Mouse (Mus musculus) spleen, adult 2 months (tissue): ENCODE results near the gene Rph3a.

Experiments
- CTCF ChIP-seq: fragments of 200-500 bp; IDR thresholded peaks from 2 replicates; pipeline ENCODE4 v1.5.1; 2011; ENCODE audit warnings: mild to moderate bottlenecking, inconsistent platforms; ENCODE audit not compliant: insufficient read depth, insufficient read length, insufficient replicate concordance; ENCODE audit errors: extremely low read depth
- POLR2A ChIP-seq: fragments of 200-500 bp; IDR thresholded peaks from 2 replicates; pipeline ENCODE4 v1.6.1; 2011; ENCODE audit warnings: low read depth, low read length, inconsistent platforms

DNA sequence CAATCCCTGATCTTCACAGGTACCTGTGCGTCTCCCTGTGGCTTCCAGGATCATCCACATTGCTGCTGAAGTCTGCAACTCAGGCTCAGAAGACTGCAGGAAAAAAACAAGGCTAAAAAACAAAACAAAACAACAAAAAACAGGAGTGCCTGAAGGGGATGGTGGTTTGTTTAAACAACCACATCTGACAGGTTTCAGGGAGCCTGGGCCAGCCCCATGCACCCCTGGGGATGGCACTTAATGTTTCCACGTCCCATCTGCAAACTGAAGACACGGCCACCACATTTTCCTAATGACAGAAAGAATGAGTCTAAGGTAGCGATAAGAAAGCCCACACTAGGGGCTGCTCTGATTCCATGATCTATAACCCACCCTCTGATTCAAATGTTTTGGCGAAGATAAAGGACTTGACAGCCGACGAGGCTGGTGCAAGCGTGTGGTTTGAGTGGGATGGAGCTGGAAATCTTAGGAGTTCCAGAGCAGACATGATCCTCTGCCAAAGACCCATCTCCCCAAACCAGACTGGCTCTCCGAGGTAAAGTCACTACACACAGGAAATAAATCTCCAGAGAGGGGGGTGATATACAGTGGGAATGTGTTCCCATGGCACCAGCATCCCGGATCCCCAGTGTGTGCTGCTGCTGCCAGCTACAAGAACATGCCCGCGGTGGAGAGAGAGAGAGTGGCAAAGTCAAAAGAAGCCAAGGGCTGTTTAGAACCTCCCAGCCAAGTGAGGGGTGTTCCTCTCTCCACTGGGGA is at the start of gene Rph3a:
- TF ChIP-seq CTCF (no peak), POLR2A (no peak)
